Mouse (Mus musculus): ENCODE measurements around the gene Pgc. TPM values are rescaled to one million over a fixed set of nuclear protein-coding genes. Genes with fewer than 3 reads are reported as not detected.

The Pgc gene
- total RNA-seq, 4 experiments from 2014 or later: not detected

GRCm38 (mm10) chr17:47707961-47708360 is 18.7 kb upstream of the Pgc start:
- no peak for DNase-seq (ENCODE audit: low spot score in 2 of 2)

DNA sequence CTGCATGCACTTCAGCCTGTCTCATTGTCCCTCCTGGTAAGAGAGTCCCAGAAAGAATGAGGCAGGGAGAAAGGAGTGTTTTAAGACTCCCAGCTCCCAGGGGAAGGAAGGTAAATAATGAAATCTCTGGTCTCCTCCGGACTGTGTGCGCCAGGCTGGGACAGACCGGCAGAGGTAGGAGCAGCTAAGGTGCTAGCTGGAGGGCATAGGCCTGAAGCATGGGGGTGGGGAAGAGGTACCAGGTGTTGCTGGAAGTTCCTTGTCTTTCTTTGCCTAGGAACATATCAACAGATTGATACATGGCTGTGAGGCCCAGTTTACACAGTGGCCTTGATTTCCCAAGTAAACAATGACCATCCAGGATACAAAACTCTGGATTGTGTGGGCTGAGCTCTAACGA is 17.7 kb upstream of the Pgc start:
- no peak for DNase-seq (ENCODE audit: low spot score in 2 of 2)

- DNase-seq (ENCODE audit: low spot score in 2 of 2): no peak
These were observed 16.6 kb upstream of the Pgc start for GRCm38 (mm10) chr17:47710036-47710435.

GRCm38 (mm10) chr17:47711883-47712282 is 14.8 kb upstream of the Pgc start:
- no peak for DNase-seq (ENCODE audit: low spot score in 2 of 2)

DNA sequence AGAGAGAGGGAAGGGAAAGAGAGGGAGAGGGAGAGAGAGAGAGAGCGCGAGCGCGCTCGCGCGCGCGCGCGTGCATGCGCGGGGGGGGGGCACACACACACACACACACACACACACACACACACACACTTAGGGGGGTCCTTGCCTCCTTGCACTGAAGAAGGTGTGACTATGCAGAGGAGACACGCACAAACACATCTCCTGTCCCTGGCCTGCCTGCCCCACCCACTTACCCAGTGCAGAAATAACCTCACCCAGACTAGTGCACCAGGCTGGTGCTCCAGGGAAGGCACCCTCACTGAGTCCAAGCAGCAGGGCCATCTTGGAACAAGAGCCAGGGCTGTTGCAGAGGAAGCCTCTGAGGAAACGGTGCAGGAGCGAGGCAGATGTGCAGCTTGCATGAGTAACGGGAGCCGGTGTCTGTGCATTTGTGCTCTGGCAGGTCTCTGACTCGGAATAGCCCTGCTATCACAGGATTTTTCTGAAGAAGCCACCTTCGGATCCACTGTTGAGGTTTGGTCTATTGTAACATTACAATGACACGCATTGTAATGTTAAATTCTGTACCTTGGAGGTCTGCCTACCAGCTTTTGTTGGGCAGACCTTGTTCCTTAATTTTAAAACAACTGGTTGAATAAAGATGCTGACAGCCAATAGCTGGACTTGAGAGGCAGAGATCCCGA is 13.6 kb upstream of the Pgc start:
- DNase-seq (ENCODE audit: low spot score in 2 of 2): no peak

DNA sequence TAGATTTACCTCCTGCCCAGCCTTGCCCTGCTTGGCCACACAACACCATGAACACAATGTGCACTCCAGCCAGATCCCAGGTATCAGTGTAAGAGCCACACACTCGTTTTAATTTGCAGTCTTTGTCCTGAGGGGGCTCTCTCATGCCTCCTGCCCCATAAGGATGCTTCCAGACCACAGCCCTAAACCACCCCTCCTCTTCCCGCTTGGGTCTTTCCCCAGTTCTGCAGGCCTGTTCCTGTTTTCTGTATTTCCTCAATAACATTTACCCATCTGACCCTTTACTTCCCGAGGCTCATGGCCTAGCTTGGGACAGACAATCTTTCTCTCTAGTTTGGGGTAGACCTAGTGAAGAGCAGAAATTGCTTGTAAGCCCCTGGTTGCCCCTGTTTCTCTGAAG is 11.6 kb upstream of the Pgc start:
- DNase-seq (ENCODE audit: low spot score in 2 of 2): no peak

DNA sequence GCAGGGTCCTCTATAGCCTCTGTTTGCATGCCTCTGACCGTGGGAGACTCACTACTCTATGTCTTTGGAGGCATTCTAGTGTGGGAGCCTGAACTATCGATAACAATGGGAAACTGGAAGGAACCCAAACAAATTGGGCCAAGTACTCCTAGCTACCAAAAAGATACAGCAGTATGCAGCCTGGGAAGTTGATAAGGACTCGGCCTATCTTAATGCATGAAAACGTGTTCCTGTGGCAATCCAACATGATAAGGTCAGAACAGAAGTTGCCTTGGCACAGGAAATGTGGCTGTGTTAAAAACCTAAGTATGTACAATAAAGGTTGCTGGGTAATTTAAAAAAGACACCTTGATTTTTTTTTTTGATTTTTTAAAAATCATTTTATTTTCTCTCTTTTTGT is 5.5 kb upstream of the Pgc start:
- no peak for DNase-seq (ENCODE audit: low spot score in 2 of 2)

GRCm38 (mm10) chr17:47730633-47731575 is 4.3 kb downstream of the Pgc start:
- no peak for DNase-seq (ENCODE audit: low spot score in 2 of 2)

GRCm38 (mm10) chr17:47735553-47736100 is 9.0 kb downstream of the Pgc start:
- DNase-seq (ENCODE audit: low spot score in 2 of 2): no peak

- peak; percentile 89 to 95 for DNase-seq (ENCODE audit: low spot score in 2 of 2)
These were observed 10.2 kb downstream of the Pgc start, which contains the start of gene Tfeb for GRCm38 (mm10) chr17:47736856-47737255. Tfeb (plus strand) TSS chr17:47737030.

DNA sequence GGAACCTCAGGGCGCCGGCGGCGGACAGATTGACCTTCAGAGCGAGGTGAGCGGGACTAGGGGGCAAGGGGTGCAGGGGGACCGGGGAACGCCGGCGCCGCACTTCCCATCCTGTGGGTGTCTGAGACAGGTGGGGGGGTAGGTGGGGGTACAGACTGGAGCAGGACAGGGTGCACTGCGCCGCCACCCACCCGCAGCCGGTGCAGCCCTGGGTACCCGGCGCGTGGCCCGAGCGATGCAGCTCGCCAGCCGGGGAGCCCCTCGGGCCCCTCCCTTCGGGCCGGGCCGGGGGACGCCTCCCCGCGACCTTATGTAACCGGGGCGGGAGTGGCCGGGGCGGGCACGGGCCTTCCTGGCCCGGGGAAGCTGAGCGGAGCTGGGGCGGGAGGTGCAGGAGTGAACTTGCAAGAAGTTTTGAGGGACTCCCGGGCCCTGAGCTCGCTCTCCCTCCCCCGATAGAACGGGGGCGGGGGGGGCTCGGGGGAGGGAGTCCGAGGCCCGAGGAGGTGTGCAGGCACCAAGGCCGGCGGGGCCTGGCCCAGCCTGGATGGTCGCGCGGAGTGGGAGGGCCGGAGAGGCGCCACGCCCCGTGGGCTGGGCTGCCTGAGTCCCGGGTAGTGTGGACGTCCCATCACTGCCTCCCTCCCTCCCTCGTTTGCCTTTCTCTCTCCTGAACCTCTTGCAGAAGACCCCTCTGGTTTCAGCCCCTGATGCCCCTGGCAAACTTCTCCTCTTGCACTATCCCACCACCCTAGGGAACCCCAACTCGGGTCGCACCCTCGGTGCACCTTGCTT is 10.8 kb downstream of the Pgc start:
- DNase-seq (ENCODE audit: low spot score in 2 of 2): peak; percentile 34 to 84

- no peak for DNase-seq (ENCODE audit: low spot score in 2 of 2)
These were observed 11.6 kb downstream of the Pgc start for GRCm38 (mm10) chr17:47738066-47738878.

DNA sequence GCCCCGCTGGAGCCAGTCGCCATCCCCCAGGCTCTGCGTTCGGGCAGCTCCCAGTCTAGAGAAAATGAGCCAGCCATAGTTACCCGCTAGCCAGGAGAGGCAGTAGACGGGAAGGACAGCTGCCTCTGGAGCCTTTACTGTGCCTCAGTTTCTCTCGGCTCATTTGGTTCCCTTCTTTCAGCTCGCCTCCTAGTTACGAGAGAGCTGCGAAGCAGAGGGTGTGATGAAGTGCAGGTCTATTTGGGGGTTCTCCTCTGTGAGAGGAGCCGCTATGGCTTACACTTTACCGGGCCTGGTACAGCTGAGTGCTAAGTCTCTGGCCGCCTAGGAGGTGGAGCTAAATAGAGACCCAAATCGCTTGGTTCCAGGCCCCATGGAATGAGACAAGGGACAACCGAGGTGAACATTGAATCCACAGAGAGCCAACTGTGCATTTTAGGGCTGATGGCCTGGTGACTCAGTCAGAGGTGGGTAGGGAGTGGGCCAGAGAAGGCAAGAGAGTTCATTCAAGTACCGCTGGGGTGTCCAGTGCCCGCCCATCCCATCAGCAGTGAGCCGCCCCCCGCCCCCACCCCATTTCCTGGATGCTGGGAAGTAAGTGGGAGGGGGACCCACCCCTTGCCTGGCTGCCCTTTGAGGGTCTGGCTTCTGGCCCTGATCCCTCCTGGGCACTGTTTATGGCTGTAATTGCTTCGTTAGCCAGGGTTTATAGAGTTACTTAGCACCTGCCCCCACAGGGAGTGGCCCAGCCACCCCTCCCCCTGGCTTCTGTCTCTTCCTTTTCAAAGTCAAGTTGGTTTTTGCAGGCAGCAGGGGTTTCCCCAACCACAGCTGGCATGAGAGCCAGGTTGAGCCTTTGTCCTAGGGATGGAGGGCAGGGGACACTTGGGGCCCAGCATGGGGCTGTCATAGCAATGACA is 12.5 kb downstream of the Pgc start:
- no peak for DNase-seq (ENCODE audit: low spot score in 2 of 2)

DNA sequence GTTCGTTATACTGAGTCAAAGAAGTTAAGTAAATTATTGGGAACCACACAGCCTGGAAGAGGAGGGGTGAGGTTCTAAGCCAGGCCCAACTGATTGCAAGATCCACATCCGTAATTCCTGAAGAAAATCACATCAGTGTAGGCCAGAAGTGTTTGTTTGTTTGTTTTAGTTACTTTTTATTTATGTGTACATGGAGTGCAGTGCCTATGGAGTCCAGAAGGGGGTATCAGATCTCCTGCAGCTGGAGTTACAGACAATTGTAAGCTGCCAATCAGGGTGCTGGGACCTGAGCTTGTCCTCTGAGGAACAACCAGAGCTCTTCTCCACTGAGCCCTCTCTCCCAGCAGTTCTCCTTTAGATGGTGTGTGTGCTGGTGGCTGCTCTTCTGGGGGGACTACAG is 13.5 kb downstream of the Pgc start:
- no peak for DNase-seq (ENCODE audit: low spot score in 2 of 2)

DNA sequence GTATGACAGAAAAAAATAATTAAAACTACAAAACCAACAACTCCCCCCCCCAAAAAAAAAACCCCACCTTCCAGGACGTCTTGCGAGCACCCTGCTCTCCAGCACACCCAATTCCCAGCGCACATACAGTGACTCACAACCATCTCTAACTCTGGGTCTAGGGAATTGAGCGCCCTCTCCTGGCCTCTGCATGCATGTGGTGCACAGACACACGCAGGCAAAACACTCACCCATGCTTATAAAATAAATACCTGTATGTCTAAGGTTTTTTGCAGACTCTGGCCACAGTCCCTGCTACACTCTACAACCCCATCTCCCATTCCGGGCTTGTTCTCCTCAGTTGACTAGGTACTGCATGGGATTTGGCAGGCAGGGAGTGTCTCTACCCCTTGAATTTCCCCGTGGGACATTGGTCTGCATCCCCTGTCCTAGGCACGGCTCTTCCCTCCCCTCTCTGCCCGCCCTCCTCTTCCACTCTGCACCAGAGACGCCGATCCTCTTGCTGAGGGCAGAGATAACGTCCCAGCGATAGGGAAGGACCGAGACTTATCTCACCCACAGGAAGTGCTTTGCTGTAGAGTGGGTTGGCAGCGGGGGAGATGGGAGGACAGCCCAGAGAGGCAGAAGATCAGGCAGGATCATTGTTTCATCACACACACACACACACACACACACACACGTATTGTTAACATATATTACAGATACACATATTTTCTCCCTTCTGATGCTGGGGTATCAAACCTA is 16.5 kb downstream of the Pgc start:
- DNase-seq (ENCODE audit: low spot score in 2 of 2): no peak

GRCm38 (mm10) chr17:47744086-47744485 is 17.4 kb downstream of the Pgc start:
- DNase-seq (ENCODE audit: low spot score in 2 of 2): no peak

- no peak for DNase-seq (ENCODE audit: low spot score in 2 of 2)
These were observed 18.2 kb downstream of the Pgc start for GRCm38 (mm10) chr17:47744746-47745368.

DNA sequence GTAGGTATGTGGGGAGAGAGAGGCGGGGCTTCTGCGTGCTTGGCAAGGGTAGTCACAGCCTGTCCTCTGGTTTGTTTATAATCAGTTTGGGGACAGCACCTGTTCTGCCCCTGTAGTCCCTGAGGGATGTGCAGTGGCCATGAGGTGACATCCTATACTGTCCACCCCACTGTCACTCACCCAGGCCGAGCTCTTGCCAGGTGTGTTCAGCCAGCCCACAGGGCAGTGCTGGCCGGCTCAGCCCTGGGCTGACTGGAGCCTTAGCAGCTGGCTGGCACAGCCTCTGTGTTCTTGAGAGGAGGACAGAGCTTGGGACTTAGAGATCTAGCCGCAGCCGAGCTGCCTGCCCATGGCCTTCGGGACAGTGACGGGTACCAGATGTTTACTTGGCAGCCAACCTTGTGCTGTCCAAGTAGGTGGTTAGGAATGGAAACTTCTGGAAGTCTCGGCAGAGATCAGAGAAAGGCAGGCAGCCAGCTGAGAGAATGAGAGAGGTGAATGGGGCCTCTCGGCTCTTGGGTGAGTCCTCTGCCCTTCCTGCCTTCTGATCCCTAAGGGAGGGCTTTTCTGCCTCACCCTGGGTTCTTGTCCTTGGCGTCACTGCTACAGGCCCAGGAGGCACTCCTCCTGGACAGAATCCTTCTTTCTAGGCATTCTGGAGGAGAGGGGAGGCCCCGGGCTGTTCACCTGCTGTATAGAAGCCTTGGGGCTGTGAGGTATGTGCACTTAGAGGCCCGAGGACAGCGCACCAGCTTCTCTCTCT is 22.3 kb downstream of the Pgc start:
- no peak for DNase-seq (ENCODE audit: low spot score in 2 of 2)
